Mouse (Mus musculus) heart, adult 18-20 months (tissue): ENCODE results near the gene Itfg2. TPM values are rescaled to one million over a fixed set of nuclear protein-coding genes. Genes with fewer than 3 reads are reported as not detected.

Source experiments
- DNase-seq, 2 experiments: peaks; one replicate each; pipeline ENCODE4 v3.0.0; 2021 to 2022; ENCODE audit warnings: mixed read lengths in 1 of 2
- long read RNA-seq, 2 experiments: library from polyadenylated mRNA; stranded (forward); transcript quantifications; one replicate each; pipeline ENCODE4 v2.0.0; 2021
- total RNA-seq, 2 experiments: library from RNA; stranded (reverse); gene quantifications; 2 replicates each; pipeline ENCODE4 v1.2.3; 2021

Itfg2 gene
- 10 to 100 TPM; 17.0 to 22.0 TPM for total RNA-seq
- long read RNA-seq, experiment 1, transcript Itfg2-201 (12 exons, 2,320 nt) = major isoform, 15 of 24 reads
- long read RNA-seq, experiment 1, partial matches to known transcripts = 1 of 24 reads
- long read RNA-seq, experiment 1, other reads (novel, unspliced or antisense) = 1 of 24 reads
- long read RNA-seq, experiment 2, transcript Itfg2-201 (12 exons, 2,320 nt) = major isoform, 11 of 13 reads
- long read RNA-seq, experiment 2, partial matches to known transcripts = 0 of 13 reads
- long read RNA-seq, experiment 2, other reads (novel, unspliced or antisense) = 2 of 13 reads

DNA sequence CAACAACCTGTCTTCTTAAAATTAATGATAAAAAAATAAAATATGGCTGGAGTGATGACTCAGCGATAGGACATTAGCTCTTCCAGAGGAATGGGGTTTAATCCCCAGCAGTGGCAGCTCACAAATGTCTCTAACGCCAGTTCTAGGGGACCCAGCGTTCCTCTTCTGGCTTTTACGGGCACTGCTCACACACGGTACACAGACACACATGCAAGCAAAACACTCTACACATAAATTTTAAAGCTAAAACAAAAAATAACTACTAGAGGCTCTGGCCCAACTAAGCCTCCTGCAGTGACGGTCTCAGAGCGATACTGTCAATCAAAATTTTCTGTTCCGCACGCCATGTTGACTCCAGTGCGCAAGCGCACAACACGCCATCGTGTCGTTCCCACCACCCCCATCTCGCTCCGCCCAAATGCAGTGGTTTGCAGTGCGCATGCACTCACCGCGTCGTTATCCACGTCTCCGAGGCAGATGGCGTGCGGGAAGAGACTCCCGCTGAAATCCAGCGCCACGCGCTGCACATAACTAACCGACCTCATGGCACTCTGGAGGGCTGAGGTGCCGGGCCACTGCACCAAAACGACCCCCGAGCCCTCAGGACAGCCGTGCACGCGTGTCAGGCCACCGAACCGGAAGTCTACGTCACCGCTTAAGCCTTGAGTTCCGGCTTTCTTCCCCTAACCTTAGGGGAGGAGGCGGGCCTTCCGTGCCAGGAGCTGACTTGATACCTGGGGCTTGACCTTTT, at the start of gene Itfg2:
Gene Itfg2 (minus strand): TSS at position 663 of the 751 bp plus-strand sequence.
- DNase-seq = peak; percentile 97 to 99

DNA sequence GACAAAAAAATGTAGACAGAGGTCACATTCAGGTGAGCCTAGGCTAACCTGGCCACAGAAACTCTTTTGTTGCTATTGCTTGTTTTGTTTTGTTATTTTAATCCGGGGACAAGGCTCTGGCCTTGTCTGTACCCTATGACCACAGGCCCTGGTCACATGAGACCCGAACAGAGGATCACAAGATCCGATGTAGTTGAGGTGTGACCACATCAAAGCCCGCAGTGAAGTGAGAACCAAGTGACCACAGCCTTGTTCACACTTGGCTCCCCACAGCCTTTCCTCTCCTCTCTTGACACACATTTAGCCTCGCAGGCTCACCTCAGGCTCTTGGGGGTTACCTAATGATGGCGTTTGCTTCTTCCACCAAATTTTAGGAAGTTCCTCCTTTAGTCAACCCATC, 49.4 kb upstream of the Itfg2 start:
- no peak for DNase-seq

DNA sequence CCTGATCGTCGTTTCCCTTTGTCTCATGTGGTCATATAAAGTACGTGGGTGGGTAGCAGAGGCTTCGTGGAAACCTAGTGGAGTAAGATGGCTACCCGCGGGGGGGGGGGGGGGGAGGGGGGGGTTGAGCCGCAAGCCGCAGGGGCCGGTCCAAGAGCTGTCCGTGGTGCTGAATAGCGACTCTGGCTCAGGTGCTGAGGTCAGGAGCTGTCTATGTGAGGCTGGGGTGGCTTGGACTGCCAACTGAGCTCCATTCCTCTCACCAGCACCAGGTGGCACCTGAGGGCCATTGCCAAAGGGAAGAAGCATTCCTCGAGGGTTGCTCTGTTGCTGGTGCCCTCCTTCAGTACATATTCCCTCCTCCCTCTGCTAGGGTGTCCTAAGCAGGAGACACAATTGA, 44.7 kb upstream of the Itfg2 start:
- DNase-seq = peak in 1 of 2 experiments; percentile 28

DNA sequence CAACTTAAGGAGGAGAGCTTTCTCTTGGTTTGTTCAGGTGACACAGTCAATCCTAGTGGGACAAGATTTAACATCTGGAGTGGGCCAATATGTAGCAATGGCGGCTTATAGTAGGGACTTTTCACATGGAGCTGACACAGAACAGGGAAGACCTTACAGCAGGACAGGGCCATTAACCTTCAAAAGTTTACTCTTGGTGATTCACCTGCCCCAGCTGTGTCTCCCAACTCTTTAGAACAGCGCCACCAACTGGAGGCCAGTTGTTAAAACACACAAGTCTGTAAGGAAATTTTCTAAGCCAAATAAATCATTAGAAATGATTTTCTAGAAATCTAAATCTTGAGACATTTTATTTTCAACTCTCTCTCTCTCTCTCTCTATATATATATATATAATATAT, 42.6 kb upstream of the Itfg2 start:
- DNase-seq = no peak

DNA sequence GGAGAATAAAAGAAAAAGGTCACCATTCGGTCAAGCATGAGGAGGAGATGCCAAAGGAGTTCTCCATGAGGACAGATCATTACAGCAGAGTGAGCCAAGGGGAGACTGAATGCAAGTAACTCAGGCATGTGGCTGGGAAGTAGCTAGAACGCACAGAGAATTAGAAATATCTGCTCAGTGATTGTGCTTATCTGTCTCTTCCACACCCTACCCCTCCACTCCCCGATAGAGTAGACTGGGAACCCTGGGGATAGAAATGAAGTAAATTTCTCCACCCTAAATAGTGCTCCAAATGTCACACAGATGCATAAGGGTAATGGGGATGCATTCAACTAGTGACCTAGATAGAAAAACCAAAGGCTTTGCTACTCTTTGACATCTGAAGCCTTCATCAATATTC, 41.8 kb upstream of the Itfg2 start:
- no peak for DNase-seq

DNA sequence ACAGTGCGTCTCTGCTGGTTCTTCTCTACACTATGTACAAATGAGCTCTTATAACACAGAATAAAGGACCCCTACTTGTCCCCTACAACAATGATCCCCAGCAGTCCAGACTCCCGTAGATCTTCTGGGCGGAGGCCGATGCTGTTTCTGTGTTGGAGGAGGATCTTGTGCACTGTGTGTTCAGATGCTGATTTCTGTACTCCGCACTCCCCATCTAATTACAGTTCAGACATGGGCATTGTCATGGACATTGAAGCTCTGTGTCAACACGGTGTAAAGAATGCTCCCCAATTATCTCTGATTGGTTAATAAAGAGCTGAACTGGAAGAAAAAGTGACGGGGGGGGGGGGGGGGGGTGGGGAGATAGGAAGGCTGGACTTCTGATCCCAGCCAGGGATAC, 41.3 kb upstream of the Itfg2 start:
- no peak for DNase-seq

DNA sequence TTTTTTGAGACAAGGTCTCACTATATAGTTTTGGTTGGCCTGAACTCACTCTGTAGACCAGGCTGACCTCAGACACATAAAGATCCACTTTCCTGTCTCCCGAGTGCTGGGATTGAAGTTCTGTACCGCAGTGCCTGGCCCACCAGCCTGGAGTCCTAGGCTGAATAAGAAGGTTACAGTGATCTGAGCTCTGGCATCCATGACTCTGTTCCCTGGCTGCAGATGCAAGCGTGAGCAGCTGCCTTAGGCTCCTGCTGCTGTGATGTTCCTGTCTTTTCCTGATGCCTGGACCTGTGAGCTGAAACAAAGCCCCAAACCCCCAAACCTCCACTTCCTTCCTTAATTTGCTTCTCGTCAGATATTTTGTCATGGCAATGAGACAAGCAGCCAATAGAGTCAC, 40.3 kb upstream of the Itfg2 start:
- no peak for DNase-seq

DNA sequence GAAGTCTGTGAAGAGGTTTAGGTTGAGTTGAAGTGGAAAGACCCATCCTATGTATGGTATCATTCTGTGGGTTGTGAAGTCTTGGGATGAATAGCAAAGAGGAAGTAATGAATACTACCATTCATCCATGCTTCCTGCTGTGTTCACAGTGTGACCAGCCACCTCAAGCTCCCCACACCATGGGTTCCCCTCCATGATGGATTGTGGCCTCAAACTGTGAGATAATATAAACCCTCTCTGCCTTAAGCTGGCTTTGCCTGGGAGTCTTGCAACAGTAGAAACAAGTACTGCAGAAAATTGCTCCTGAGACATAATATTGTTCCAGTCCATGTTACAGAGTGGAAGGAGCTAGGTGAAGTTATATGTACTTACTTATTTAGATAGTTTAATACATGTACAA, 36.9 kb upstream of the Itfg2 start:
- DNase-seq = no peak

DNA sequence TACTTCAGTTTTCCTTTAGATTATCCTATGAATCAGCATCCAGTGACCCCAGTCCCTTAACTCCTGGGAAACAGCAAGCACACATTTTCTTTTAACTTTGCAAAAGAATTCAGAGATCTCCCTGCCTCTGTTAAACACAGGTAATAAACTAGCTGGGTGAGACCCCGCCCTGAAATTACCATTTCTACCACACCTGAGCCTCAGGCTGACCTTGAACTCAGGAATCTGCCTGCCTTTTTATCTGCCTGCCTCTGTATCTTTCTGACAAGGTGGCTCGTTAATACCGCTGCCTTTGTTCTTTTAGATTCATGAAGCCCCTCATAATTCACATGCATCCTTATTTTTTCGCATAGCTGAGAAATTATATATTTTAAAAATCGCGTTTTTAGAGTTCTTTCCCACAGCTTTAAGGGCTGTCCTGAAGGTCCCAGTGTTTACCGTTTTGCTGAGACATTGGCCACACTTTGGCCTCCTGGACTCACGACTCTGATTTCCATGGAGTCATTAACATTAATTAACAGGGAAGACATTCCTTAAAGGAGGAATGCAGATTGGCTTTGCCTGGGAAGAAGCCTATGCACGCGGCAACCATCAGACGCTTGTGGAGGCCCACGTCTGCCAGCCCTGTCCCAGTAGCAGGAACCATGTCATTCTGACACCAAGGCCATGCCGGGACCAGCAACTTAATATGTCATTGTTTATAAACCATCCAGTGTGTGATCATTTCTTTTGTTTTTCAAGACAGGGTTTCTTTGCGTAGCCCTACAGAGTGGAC, 36.2 kb upstream of the Itfg2 start:
- DNase-seq = no peak

DNA sequence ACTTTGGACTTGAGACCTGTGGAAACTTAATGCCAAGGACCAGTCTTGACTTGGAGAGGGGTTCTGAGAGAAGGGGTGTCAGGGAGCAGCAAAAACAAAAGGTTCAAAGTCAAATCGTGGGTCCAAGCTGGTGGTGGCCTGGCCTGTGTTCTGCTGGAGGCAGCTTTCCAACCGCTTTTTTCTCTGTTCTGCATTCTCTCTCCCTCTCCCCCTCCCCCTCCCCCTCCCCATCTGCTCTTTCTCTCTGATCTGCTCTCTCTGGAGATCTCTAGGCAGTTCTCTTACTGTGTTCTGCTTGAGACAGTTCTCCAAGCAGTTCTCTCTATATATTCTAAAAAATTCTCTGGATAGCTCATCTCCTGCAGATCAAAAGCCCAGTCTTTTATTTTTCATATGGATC, 35.6 kb upstream of the Itfg2 start:
- DNase-seq = no peak

DNA sequence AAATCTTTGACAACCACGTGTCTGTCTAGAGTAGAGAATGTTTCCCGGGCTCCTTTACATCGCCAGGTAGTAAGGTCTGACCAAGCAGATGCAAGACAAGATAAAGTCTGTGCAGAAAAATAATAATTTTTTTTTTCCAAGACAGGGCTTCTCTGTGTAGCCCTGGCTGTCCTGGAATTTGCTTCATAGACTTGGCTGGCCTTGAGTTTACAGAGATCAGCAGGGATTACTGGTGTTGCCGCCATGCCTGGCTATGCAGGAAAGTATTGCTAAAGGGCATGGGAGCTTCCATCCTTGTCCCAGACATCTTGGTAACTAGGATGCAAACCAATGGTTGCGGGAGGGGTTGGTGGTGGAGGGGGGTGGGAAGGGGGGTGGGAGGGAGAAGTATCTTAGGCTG, 32.5 kb upstream of the Itfg2 start:
- DNase-seq = no peak

DNA sequence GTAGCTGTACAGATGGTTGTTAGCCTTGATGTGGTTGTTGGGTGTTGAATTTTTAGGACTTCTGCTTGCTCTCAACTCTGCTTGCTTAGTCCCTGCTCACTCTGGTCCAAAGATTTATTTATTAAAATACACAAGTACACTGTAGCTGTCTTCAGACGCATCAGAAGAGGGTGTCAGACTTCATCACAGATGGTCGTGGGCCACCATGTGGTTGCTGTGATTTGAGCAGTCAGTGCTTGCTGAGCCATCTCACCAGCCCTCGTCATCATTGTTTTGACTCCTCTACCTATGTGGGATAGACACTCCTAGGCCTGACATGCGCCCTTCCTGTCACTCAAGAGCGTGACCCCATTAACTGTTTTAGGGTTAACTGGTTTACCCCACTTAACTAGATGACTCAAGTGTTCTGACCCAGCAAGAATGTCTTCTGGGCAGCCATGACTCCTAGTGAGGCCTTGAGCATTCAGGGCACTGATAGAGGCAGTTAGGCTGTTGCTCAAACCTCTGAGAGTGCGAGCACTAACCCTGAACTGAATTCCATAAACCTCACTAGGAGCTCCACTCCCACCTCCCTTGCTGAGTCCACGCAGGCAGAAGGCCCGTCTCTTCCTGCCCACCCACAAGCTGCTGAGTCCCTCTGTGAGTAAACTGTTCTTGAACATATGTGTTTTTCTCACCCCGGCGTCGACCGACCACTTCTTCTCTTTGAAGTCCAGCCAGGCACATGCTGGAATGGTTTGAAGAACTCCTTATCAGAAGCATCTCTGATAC, 31.3 kb upstream of the Itfg2 start:
- DNase-seq = no peak

DNA sequence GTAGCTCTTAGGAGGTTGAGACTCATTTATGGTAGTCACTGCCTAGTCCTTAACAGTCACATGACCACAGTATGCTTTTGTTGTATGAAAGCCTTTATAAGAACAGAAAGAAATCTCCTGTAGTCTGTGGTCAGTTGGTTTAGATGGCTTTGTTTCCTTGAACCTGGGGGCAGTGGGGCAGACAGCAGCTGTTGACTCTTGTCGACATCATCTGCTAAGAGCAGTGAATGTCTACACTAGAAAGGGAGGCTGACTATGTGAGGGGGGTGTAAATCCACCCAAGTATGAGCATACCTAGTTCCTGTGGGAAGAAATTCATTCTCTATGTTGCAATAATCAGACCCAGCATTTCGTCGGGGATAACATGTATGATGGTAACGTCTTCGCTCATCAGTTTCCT, 22.3 kb upstream of the Itfg2 start:
- DNase-seq = no peak

DNA sequence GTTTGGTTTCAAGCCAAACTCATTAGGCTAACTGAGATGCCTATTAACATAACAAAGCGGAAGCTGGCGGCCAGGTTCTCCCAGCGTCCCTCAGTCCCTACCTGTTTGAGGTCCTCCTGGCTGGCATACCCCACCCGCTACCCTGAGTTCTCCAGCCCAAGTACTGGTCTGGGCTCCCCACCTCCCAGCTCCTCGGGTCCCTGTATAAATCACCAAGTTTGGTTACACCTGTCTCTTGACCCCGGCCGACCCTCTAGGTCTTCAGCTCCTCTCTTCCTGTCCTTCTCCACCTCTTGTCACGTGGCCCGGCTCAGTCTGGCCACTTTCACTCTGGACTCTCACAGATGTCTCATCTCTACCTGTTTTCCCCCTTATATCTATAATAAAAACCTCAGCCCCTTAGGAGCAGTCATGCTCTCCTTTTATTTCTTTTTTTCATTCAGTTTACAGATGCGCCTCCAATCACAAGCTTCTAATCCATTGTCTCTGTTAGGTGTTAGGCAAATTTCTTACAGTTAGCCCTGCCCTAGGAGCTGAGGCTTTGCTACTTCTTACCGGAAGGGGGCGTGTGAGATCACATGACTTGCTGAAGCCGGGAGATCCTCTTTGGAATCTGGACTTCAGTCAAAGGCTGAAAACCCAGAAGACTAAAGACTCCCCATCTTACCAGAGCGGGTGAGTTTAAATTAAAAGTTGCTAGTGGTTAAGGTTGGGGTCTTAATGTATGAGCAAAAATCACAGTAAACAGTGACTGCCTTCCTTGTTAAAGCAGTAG, 21.2 kb upstream of the Itfg2 start:
- DNase-seq = peak; percentile 74 to 75

DNA sequence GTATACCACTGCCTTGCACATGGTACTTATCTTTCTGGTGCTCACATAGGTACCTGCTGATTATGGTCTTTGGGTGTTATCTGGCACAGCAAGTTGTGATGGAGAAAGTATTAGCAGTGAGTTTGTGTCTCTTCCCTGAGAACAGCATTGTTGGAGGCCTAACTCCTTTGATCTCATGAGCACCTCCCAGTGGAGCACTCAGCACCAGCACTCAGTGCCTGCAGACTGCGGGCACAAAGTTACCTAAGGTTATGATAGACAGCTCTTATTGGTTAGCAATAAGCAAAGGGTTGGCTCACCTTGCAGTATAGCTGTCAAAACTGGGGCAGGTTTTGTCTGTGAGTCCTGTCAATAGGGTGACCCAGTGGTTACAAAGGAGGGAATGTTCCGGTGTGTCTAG, 15.5 kb upstream of the Itfg2 start:
- DNase-seq = no peak

DNA sequence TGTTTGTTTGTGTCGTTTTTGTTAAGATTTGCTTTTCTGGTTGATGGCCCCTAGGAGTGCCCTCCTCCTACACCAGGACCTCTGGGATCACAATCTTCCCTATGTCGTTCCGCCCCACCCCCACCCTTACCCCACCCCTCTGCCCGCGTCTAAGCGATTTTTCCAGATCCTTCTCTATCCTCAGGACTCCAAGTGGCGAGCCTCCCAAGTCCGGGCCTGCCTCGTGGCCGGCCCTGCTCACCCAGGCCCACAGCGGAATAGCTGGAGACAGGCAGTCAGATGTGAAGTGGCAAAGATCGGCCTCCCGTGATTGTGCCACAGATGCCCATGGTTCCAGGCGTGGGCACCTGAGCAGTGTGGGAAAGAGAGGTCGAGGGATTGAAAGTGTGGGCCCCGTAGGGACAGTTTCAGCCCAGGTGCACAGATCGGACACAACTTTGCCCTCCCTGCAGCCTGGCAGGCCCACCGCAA, 14.2 kb upstream of the Itfg2 start:
- DNase-seq = peak; percentile 36 to 67

DNA sequence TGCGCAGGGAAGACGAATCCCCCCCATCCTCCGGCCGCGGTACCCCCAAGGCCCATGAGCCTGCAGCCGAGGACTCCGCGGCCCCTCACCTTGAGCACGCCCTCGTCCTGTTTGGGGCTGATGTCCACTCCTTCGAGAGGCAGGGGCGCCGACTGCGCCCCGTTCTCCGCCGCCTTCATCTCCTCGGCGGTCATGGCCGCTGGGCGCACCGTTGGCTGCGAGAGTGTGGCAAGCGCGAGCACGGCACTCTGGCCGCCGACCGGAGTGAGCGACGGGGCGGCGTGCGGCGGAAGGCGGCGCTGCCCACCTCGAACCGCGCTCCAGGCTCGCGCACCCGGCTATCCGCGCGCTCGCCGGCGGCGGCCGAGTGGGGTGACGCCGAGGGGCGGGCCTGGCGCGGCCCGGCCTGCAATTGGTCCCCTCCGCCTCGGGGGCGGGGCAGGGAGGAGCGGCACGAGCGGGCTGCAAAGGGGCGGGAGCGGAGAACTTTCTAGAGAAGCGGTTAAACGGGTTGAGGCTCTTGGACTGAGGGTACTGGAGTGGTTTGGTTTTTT, 13.7 kb upstream of the Itfg2 start, which contains the start of gene Fkbp4:
Gene Fkbp4 (minus strand): TSS at position 361 of the 554 bp plus-strand sequence.
- DNase-seq = peak; percentile 95 to 97

DNA sequence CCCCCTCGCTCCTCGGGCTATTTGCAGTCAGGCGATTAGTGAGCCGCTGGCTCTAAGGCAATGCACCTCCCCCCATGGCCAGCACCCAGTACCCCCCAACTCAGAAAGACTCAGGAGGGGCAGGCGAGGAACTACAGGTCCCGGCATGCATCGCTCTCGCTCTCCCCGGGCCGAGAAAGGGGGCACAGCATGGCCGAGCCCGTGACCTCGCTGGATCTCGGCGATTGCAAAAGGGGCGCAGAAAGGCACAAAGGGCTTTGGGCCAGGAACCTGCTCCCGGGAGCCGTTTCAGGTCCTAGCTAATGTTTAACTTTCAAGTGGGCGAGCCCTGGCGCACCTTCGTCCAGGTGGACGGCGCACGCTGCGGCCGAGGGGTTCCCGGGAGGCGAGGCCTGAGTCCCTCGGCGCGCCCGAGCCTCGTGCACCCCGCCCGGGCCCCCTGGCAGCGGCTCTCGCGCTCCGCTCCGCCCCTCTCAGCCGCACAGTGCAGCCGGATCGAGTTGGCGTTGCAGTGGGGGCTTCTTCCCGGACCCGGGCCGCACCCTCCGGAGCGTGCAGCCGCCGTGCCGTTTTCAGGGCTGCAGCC, 13.1 kb upstream of the Itfg2 start:
- peak; percentile 76 for DNase-seq

DNA sequence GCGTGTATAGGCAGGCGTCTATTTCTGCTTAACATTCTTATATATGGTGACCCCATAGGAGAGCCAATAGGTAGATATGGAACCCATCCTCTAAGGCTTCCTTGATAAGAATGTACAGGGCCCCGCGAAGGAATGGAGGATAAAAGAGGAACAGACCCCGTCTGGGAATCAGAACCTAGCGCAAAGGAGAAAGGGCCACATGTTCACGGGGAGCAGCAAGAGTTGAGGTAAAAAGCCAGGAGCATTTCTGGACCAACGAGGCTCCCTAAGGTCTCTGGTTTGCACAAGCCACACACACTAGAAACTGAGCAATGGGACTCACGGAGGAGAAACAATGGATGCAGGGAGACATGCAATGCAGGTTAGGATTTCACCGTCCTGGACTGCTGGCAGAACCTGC, 12.6 kb upstream of the Itfg2 start:
- DNase-seq = no peak

DNA sequence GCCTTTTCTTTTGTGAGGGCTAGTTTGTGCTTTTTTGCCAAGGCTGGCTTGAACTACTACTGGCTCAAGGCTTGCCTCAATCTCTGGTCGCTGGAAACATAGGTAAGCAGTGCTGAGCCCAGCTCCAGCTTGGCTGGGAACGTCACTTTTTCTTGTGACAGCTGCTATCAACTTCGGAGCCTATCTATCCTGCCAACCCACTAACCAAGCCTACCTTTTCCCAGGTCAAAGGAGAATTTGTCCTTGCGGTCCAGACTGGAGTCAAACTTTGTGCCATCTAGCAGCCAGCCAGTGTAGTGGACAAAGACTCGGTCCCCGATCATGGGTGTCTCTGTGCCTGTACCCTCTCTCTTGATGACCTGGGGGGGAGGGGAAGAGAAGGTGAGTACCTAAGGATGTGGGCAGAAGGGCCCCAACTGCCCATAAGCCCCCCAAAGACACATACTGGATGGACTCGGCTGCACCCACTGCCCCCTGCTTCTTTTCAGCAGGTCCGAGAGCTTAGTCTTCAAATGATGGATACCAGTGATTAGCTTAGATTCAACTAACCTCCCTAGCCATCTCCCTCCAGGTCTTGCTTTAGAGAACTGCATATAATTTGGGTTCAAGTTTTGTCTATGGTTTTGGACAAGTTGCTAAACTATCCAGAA, 11.8 kb upstream of the Itfg2 start:
- DNase-seq = peak in 1 of 2 experiments; percentile 31
